Mouse (Mus musculus): ENCODE measurements around the gene Nkain2.

Gene Nkain2

DNA sequence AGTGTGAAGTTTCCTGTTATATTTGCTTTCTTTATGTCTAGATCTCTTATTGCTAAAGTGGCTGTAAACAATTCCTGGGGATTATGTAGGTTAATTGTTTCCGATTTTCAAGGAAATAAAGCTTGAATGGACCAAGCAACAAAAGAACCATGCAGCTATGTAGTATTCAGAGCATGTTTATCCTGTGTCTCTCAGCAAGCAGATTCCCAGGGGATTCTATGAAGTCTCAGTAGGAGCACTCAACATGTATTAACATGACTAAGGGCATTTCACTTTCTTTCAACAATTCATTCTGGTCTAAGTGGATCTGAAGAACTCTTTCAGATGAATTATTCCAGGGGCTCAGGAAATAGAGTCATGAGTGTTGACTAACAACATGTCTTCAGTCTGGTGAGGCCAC is 1244.2 kb downstream of the Nkain2 start:
- no peak for DNase-seq (ENCODE audit: low read depth, low spot score)

Data from WW6 (cell line).